Mouse (Mus musculus) neural tube, embryonic 14.5 days (tissue): ENCODE data around the gene Asb6. TPM values are rescaled to one million over a fixed set of nuclear protein-coding genes. Genes with fewer than 3 reads are reported as not detected.
A peak's percentile ranks its signal among the peaks of the same experiment; 100 is the strongest.

Experiments used
- ATAC-seq: fragments of 200-750 bp; cut with Nextera tagmentation; 2 replicates; pipeline ENCODE4 v1.8.0; 2017; ENCODE audit warnings: low read depth, mild to moderate bottlenecking, moderate TSS enrichment, moderate library complexity
- H3K27ac ChIP-seq: fragments of 300-500 bp; sonication (generic); 2 replicates; pipeline ENCODE4 v1.5.1; 2014; ENCODE audit warnings: low read depth, mild to moderate bottlenecking, control low read depth, low read length, moderate library complexity, mixed read lengths
- H3K27me3 ChIP-seq: fragments of 300-500 bp; sonication (generic); 2 replicates; pipeline ENCODE4 v1.6.1; 2014; ENCODE audit warnings: low read length; ENCODE audit not compliant: control insufficient read depth, insufficient read depth
- H3K36me3 ChIP-seq: fragments of 300-500 bp; sonication (generic); 2 replicates; pipeline ENCODE4 v1.6.1; 2014; ENCODE audit warnings: low read length, mixed read lengths; ENCODE audit not compliant: control insufficient read depth, insufficient read depth
- H3K4me1 ChIP-seq: fragments of 300-500 bp; sonication (generic); 2 replicates; pipeline ENCODE4 v1.6.1; 2014; ENCODE audit warnings: low read length; ENCODE audit not compliant: control insufficient read depth, insufficient read depth
- H3K4me2 ChIP-seq: fragments of 300-500 bp; sonication (generic); 2 replicates; pipeline ENCODE4 v1.6.1; 2014; ENCODE audit warnings: mild to moderate bottlenecking, low read depth, low read length, control low read depth
- H3K4me3 ChIP-seq: fragments of 300-500 bp; sonication (generic); 2 replicates; pipeline ENCODE4 v1.5.1; 2014; ENCODE audit warnings: low read depth, low read length, control low read depth, mixed read lengths
- H3K9ac ChIP-seq: fragments of 300-500 bp; sonication (generic); replicated peaks from 2 replicates; pipeline ENCODE4 v1.6.1; 2014; ENCODE audit warnings: low read depth, mild to moderate bottlenecking, control low read depth, low read length, mixed read lengths
- H3K9me3 ChIP-seq: fragments of 300-500 bp; sonication (generic); 2 replicates; pipeline ENCODE4 v1.6.1; 2016; ENCODE audit warnings: low read length; ENCODE audit not compliant: control insufficient read depth
- WGBS: fragments of 180-500 bp; shearing (Covaris S2); extraction: QIAGEN DNeasy Blood & Tissue Kit; methylation state at CpG from one replicate; pipeline ENCODE4 v1.1.7; 2014; 5-methylcytosine and 5-hydroxymethylcytosine counted together
- polyA plus RNA-seq: library from polyadenylated mRNA; unstranded; fragments of >200 nt; fragmentation: Nextera tagmentation; extraction: Ambion mirVana; gene quantifications from 2 replicates; pipeline ENCODE4 v1.2.1, GENCODE M21; 2014

Asb6 gene
- polyA plus RNA-seq, 1 experiment from 2014 or later, result 35.9 TPM

GRCm38 (mm10) chr2:30808296-30808655, 21.9 kb downstream of the Asb6 start:
- 9% methylated on average over 10 of the region's 10 CpGs for WGBS
- peak overlapping the region; percentile 90 for H3K9ac ChIP-seq
- no peaks in the 10 kb centered on the region for H3K9me3 ChIP-seq
- H3K4me3 ChIP-seq, result peak overlapping the region; percentile 79
- H3K27me3 ChIP-seq, result no peaks in the 10 kb centered on the region
- H3K27ac ChIP-seq, result peak overlapping the region; percentile 85
- ATAC-seq, result no peak
- H3K4me1 ChIP-seq, result peaks cover 18% of the 10 kb centered on the region
- H3K36me3 ChIP-seq, result no peaks in the 10 kb centered on the region
- peak overlapping the region; percentile 85 for H3K4me2 ChIP-seq

DNA sequence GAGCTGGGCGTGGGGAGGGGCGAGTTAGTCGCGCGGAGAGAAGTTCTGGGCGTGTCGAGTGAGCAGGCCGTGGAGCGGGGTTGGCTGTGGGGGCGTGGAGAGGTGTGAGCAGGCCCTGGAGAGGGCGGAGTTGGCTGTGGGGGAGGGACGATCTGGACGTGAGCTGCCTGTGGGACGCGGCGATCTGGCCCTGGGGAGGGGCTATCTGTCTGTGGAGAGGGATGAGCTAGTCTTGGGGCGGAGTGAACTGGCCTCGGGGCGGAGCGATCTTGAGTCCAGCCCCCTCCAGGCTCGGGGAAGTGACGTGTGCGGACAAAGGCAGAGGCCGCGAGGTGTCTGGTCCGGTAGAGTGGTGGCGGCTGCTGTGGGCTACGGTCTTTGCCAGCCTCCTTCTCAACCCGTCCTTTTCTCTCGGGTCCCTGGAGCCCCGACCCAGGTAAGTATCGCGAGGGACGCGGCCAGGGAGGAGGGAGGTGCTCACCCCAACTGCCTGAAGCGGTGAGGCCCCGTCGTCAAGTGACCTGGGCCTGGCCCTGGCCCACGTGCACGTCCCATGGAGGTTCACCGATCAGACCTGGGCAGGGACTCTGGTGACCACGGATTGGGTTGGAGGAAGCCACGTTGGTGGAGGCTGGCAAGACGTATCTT, 22.4 kb downstream of the Asb6 start, which contains the start of gene Ntmt1:
Gene Ntmt1, plus strand, starts transcription at position 179 of the 648 bp plus-strand sequence.
- peak within 1 kb of the TSS; percentile 79 for H3K4me3 ChIP-seq
- H3K9ac ChIP-seq, result peak within 1 kb of the TSS; percentile 90
- H3K4me2 ChIP-seq, result peak within 1 kb of the TSS; percentile 85
- H3K27ac ChIP-seq, result peak within 1 kb of the TSS; percentile 85
- H3K27me3 ChIP-seq, result no peaks in the 10 kb centered on the region
- H3K9me3 ChIP-seq, result no peaks in the 10 kb centered on the region
- peak; percentile 97 for ATAC-seq
- H3K36me3 ChIP-seq, result no peaks in the 10 kb centered on the region
- peaks cover 18% of the 10 kb centered on the region for H3K4me1 ChIP-seq
- WGBS, result 1% methylated on average over 44 of the region's 44 CpGs

GRCm38 (mm10) chr2:30807147-30807647, 22.9 kb downstream of the Asb6 start:
- H3K4me3 ChIP-seq, result peak overlapping the region; percentile 79
- H3K36me3 ChIP-seq, result no peaks in the 10 kb centered on the region
- ATAC-seq, result 0 out of 2 replicates have a peak, but pooled peaks have one; percentile 42
- peak overlapping the region; percentile 85 for H3K4me2 ChIP-seq
- H3K27ac ChIP-seq, result peak overlapping the region; percentile 85
- H3K9ac ChIP-seq, result peak overlapping the region; percentile 90
- WGBS, result 7% methylated on average over 28 of the region's 28 CpGs
- H3K4me1 ChIP-seq, result peaks cover 18% of the 10 kb centered on the region
- H3K9me3 ChIP-seq, result no peaks in the 10 kb centered on the region
- H3K27me3 ChIP-seq, result peaks cover under 1% of the 10 kb centered on the region; the same call in 1 of the 2 replicates

- Histone ChIP-seq H3K9me3 (no peaks in the 10 kb centered on the region), H3K27ac (no peak overlapping the region), H3K9ac (no peak overlapping the region), H3K27me3 (peaks cover 4% of the 10 kb centered on the region; the same call in 1 of the 2 replicates), H3K36me3 (no peaks in the 10 kb centered on the region), H3K4me2 (no peak overlapping the region), H3K4me1 (peaks cover 24% of the 10 kb centered on the region), H3K4me3 (no peak overlapping the region)
- no peak for ATAC-seq
- 96% methylated on average over 2 of the region's 2 CpGs for WGBS
Observed at GRCm38 (mm10) chr2:30805983-30806382, 24.1 kb downstream of the Asb6 start.

DNA sequence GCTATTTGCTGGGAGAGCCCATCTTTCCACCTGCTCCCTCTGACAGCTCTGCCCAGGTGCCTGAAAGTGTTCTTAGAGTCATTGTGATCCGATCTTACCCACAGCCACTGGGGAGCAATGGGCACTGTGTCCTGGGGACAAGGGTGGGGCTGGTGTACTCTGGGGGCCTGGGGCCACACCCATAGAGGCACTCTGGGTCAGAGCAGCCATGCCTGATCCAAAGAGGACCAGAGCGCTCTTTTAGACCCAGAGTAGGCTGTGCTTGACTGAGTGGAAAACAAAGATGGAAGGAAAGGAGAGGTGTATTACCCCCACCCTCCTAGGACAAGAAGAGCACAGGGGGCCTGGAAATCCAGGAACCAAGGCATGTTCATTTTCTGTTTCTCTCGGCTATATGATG, 26.5 kb downstream of the Asb6 start, which contains the start of gene 1700001O22Rik:
Gene 1700001O22Rik, minus strand, starts transcription at position 58 of the 400 bp plus-strand sequence.
- Histone ChIP-seq H3K4me1 (peaks cover 14% of the 10 kb centered on the region), H3K4me2 (no peak within 1 kb of the TSS), H3K36me3 (no peaks in the 10 kb centered on the region), H3K4me3 (no peak within 1 kb of the TSS), H3K27ac (no peak within 1 kb of the TSS), H3K9ac (no peak within 1 kb of the TSS), H3K27me3 (peaks cover 4% of the 10 kb centered on the region; the same call in 1 of the 2 replicates), H3K9me3 (no peaks in the 10 kb centered on the region)
- ATAC-seq, result no peak
- 91% methylated on average over 3 of the region's 3 CpGs for WGBS

- no peak overlapping the region for H3K27ac ChIP-seq
- H3K9me3 ChIP-seq, result no peaks in the 10 kb centered on the region
- H3K4me1 ChIP-seq, result peaks cover 22% of the 10 kb centered on the region
- H3K4me2 ChIP-seq, result peak overlapping the region; percentile 76
- H3K27me3 ChIP-seq, result peaks cover 4% of the 10 kb centered on the region; the same call in 1 of the 2 replicates
- ATAC-seq, result peak; percentile 62
- H3K36me3 ChIP-seq, result no peaks in the 10 kb centered on the region
- peak overlapping the region; percentile 58 for H3K9ac ChIP-seq
- peak overlapping the region; percentile 42 for H3K4me3 ChIP-seq
- WGBS, result under 1% methylated on average over 77 of the region's 77 CpGs
Observed at GRCm38 (mm10) chr2:30801067-30801852, 28.9 kb downstream of the Asb6 start.

GRCm38 (mm10) chr2:30800671-30801066, 29.5 kb downstream of the Asb6 start:
- WGBS, result 41% methylated on average over 7 of the region's 7 CpGs
- Histone ChIP-seq H3K4me2 (peak overlapping the region; percentile 76), H3K36me3 (no peaks in the 10 kb centered on the region), H3K9me3 (no peaks in the 10 kb centered on the region), H3K9ac (no peak overlapping the region; the same call in 1 of the 2 replicates), H3K27me3 (peaks cover 4% of the 10 kb centered on the region; the same call in 1 of the 2 replicates), H3K4me1 (peaks cover 28% of the 10 kb centered on the region), H3K4me3 (no peak overlapping the region; the same call in 1 of the 2 replicates), H3K27ac (no peak overlapping the region)
- no peak for ATAC-seq

DNA sequence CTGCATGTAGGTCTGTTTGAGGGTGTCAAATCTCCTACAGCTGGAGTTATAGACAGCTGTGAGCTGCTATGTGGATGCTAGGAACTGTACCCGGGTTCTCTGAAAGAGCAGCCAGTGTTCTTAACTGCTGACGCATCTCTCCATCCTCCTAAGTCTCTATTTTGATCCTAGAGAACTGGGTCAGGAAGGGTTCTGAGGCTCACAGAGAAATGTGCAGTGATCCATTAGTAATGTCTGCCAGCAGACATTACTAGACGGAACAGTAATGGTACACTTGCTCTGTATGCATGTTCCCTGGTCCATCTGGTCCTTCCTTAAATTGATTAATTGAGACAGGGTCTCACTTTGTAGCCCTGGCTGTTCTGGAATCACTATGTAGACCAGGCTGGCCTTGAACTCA, 30.7 kb downstream of the Asb6 start:
- Histone ChIP-seq H3K27me3 (peaks cover 4% of the 10 kb centered on the region; the same call in 1 of the 2 replicates), H3K9me3 (no peaks in the 10 kb centered on the region), H3K9ac (no peak overlapping the region), H3K36me3 (no peaks in the 10 kb centered on the region), H3K27ac (no peak overlapping the region), H3K4me3 (no peak overlapping the region), H3K4me1 (peaks cover 33% of the 10 kb centered on the region), H3K4me2 (no peak overlapping the region)
- no peak for ATAC-seq
- WGBS, result 78% methylated on average over 3 of the region's 3 CpGs
